Mouse (Mus musculus) heart, postnatal 0 days (tissue): ENCODE data around the gene Pik3c2b. TPM values are rescaled to one million over a fixed set of nuclear protein-coding genes. Genes with fewer than 3 reads are reported as not detected.
"Not testable (repeated sequence)": the region's sequence is repeated elsewhere in the genome, so short reads cannot be mapped to it uniquely, and the experiment has no call there.

Source experiments
- ATAC-seq: fragments of 200-750 bp; cut with Nextera tagmentation; 2 replicates; pipeline ENCODE4 v1.8.0; 2017; ENCODE audit warnings: low read depth, moderate number of reproducible peaks, moderate library complexity; ENCODE audit not compliant: insufficient read depth
- DNase-seq: peaks from one replicate; pipeline ENCODE4 v3.0.0-alpha.2; 2016; ENCODE audit warnings: low spot score
- H3K27ac ChIP-seq: fragments of 300-500 bp; sonication (generic); 2 replicates; pipeline ENCODE4 v1.5.1; 2014; ENCODE audit warnings: low read depth, mild to moderate bottlenecking
- H3K27me3 ChIP-seq: fragments of 300-500 bp; sonication (generic); 2 replicates; pipeline ENCODE4 v1.6.1; 2014; ENCODE audit warnings: low read length, mixed read lengths; ENCODE audit not compliant: control insufficient read depth, insufficient read depth
- H3K36me3 ChIP-seq: fragments of 300-500 bp; sonication (generic); replicated peaks from 2 replicates; pipeline ENCODE4 v1.6.1; 2014; ENCODE audit warnings: low read length, mixed read lengths; ENCODE audit not compliant: control insufficient read depth, insufficient read depth
- H3K4me1 ChIP-seq: fragments of 300-500 bp; sonication (generic); 2 replicates; pipeline ENCODE4 v1.6.1; 2014; ENCODE audit warnings: antibody characterized with exemption; ENCODE audit not compliant: control insufficient read depth, insufficient read depth
- H3K4me2 ChIP-seq: fragments of 300-500 bp; sonication (generic); 2 replicates; pipeline ENCODE4 v1.6.1; 2014; ENCODE audit warnings: low read depth, mild to moderate bottlenecking, low read length, moderate library complexity
- H3K4me3 ChIP-seq: fragments of 300-500 bp; sonication (generic); 2 replicates; pipeline ENCODE4 v1.5.1; 2014; ENCODE audit warnings: low read depth, low read length
- H3K9ac ChIP-seq: fragments of 300-500 bp; sonication (generic); replicated peaks from 2 replicates; pipeline ENCODE4 v1.6.1; 2014; ENCODE audit warnings: low read depth, low read length, mixed read lengths
- H3K9me3 ChIP-seq: fragments of 300-500 bp; sonication (generic); replicated peaks from 2 replicates; pipeline ENCODE4 v1.6.1; 2016; ENCODE audit warnings: low read length; ENCODE audit not compliant: control insufficient read depth
- CTCF ChIP-seq: IDR thresholded peaks from 2 replicates; pipeline ENCODE4 v1.5.1; 2016; ENCODE audit warnings: antibody characterized with exemption, control low read depth, low read depth
- EP300 ChIP-seq: IDR thresholded peaks from 2 replicates; pipeline ENCODE4 v1.6.1; 2016; ENCODE audit warnings: antibody characterized with exemption, low read depth
- WGBS: fragments of 180-500 bp; shearing (Covaris S2); extraction: QIAGEN DNeasy Blood & Tissue Kit; methylation state at CpG from one replicate; pipeline ENCODE4 v1.1.7; 2014; 5-methylcytosine and 5-hydroxymethylcytosine counted together
- polyA plus RNA-seq: library from polyadenylated mRNA; unstranded; fragments of >200 nt; fragmentation: Nextera tagmentation; extraction: Ambion mirVana; gene quantifications from 2 replicates; pipeline ENCODE4 v1.2.1, GENCODE M21; 2015
- total RNA-seq: library from RNA; depleted of rRNA; stranded (reverse); fragments of >200 nt; gene quantifications from 2 replicates; pipeline ENCODE4 v1.2.3, GENCODE M21; 2014; ENCODE audit warnings: low replicate concordance

Pik3c2b gene
- total and polyA plus RNA-seq, 2 experiments from 2014 or later, result 7.8 to 16.3 TPM

DNA sequence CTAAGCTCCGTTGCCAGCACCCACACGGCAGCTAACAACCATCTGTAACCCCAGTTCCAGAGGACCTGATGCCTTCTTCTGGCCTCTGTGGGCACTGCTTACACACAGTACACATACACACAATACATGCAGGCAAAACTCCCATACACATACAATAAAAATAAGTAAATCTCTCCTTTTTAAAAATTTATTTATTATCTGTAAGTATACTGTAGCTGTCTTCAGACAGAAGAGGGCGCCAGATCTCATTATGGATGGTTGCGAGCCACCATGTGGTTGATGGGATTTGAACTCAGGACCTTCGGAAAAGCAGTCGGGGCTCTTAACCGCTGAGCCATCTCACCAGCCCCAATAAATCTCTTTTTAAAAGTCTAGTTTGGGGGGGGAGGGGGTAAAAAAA is 24.1 kb upstream of the Pik3c2b start:
- H3K27me3 ChIP-seq, result no peaks in the 10 kb centered on the region
- H3K4me2 ChIP-seq, result no peak overlapping the region
- WGBS, result 94% methylated on average over 7 of the region's 7 CpGs
- peaks cover 20% of the 10 kb centered on the region for H3K36me3 ChIP-seq
- TF ChIP-seq CTCF (no peak), EP300 (no peak)
- no peaks in the 10 kb centered on the region for H3K9me3 ChIP-seq
- H3K9ac ChIP-seq, result no peak overlapping the region
- DNase-seq (no peak), ATAC-seq (no peak)
- peaks cover 7% of the 10 kb centered on the region; the same call in 1 of the 2 replicates for H3K4me1 ChIP-seq
- H3K4me3 ChIP-seq, result no peak overlapping the region
- H3K27ac ChIP-seq, result no peak overlapping the region

DNA sequence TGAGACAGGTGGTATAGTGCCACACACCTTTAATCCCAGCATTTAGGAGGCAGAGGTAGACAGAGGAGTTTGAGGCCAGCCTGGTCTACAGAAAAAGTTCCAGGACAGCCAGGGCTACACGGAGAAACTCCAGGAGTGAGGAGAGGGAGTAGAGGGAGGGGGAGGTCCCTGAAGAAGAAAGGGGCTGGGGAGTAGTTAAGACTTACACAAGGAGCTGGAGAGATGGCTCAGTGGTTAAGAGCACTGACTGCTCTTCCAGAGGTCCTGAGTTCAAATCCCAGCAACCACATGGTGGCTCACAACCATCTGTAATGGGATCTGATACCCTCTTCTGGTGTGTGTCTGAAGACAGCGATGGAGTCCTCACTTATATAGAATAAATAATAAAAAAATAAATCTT is 23.5 kb upstream of the Pik3c2b start:
- not testable (repeated sequence) for H3K27ac ChIP-seq, ATAC-seq, DNase-seq, H3K27me3 ChIP-seq, H3K9ac ChIP-seq, H3K4me1 ChIP-seq, H3K4me2 ChIP-seq, H3K4me3 ChIP-seq, H3K9me3 ChIP-seq
- WGBS, result 93% methylated on average over 2 of the region's 2 CpGs
- H3K36me3 ChIP-seq, result peaks cover 16% of the 10 kb centered on the region

DNA sequence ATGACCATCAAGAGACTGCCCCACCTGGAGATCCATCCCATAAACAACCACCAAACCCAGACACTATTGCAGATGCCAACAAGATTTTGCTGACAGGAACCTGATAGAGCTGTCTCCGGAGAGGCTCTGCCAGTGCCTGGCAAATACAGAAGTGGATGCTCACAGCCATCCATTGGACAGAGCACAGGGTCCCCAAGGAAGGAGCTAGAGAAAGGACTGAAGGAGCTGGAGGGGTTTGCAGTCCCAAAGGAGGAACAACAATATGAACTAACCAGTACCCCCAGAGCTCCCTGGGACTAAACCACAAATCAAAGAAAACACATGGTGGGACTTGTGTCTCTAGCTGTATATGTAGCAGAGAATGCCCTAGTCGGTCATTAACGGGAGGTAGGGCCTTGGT is 21.7 kb upstream of the Pik3c2b start:
- H3K4me1 ChIP-seq, ATAC-seq, DNase-seq, H3K9me3 ChIP-seq, H3K36me3 ChIP-seq, H3K27ac ChIP-seq, H3K9ac ChIP-seq, H3K27me3 ChIP-seq: not testable (repeated sequence)
- WGBS, result 83% methylated on average over 3 of the region's 3 CpGs
- H3K4me2 ChIP-seq, result peak overlapping the region; percentile 72; the same call in 1 of the 2 replicates
- H3K4me3 ChIP-seq, result 0 out of 2 replicates have a peak overlapping the region, but pooled peaks have one; percentile 95

DNA sequence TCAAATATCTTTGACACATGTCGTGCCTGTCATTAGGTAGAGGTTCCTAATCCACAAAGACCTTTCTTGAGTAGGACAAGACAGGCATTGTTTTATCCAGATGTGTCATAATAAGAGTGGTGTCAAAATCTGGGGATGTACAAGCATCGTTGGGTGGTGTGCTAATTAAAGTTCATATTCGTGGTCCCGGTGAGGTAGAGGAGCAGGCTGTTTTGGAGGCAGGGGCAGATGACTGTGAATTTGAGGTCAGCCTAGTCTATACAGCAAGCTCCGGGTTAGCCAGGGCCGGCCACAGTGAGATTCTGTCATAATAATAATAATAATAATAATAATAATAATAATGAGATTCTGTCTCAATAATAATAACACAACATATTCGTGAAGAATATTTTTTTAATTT is 21.0 kb upstream of the Pik3c2b start:
- DNase-seq (no peak), ATAC-seq (no peak)
- Histone ChIP-seq H3K9me3 (no peaks in the 10 kb centered on the region), H3K4me1 (peaks cover 7% of the 10 kb centered on the region; the same call in 1 of the 2 replicates), H3K9ac (peak overlapping the region; percentile 96), H3K36me3 (no peaks in the 10 kb centered on the region), H3K27me3 (no peaks in the 10 kb centered on the region), H3K4me3 (peak overlapping the region; percentile 95), H3K4me2 (peak overlapping the region; percentile 72), H3K27ac (peak overlapping the region; percentile 92)
- TF ChIP-seq EP300 (no peak), CTCF (no peak)
- 25% methylated on average over 7 of the region's 7 CpGs for WGBS

DNA sequence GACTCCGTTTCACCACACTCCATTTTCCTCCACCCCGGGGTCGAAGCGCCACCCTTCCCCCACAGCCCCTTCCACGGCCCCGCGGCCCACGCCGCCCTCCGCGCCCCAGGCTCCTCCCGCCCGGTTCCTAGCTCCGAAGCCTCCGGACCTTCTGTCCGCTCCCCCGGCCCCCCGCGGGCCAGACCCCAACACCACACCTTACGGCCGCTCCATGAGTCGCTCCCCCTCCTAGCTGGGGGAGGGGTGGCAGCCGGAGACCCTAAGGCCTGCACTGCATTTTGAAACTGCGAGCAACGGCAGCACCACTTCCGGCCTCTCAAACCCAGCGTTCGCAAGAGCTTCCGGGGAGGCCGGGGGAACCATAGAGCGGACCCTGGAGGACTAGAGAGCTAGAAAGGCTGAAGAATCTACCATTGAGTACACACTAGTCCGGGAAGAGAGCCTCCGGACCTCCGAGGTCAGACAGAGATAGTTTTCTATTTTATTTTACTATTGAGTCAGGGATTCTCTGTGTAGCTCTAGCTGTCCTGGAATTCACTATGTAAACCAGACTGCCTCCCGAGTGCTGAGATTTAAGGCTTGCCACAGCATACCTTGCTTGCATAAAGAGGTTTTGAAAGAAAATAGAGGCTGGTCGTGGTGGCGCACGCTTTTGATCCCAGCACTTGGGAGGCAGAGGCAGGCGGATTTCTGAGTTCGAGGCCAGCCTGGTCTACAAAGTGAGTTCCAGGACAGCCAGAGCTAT is 20.2 kb upstream of the Pik3c2b start:
- peak overlapping the region; percentile 96 for H3K9ac ChIP-seq
- TF ChIP-seq CTCF (no peak), EP300 (peak; percentile 48; the same call in 1 of the 2 replicates)
- DNase-seq, result peak; percentile 96
- H3K27ac ChIP-seq, result peak overlapping the region; percentile 92
- WGBS, result under 1% methylated on average over 40 of the region's 40 CpGs
- ATAC-seq, result peak; percentile 97
- H3K4me2 ChIP-seq, result peak overlapping the region; percentile 72
- no peaks in the 10 kb centered on the region for H3K9me3 ChIP-seq
- peaks cover 7% of the 10 kb centered on the region; the same call in 1 of the 2 replicates for H3K4me1 ChIP-seq
- H3K36me3 ChIP-seq, result no peaks in the 10 kb centered on the region
- H3K4me3 ChIP-seq, result peak overlapping the region; percentile 95
- H3K27me3 ChIP-seq, result no peaks in the 10 kb centered on the region

DNA sequence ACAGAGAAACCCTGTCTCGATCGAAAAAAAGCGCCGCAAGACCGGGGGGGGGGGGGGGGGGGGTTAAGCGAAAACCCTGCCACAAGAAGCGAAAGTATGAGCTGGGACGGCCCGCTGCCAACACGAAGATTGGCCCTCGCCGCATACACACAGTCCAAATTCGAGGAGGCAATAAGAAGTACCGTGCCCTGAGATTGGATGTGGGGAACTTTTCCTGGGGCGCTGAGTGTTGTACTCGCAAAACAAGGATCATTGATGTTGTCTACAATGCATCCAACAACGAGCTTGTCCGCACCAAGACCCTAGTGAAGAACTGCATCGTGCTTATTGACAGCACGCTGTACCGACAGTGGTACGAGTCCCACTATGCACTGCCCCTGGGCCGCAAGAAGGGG is 19.7 kb upstream of the Pik3c2b start:
- H3K27me3 ChIP-seq, H3K36me3 ChIP-seq, H3K4me1 ChIP-seq, ATAC-seq, H3K9me3 ChIP-seq, DNase-seq: not testable (repeated sequence)
- WGBS, result 21% methylated on average over 22 of the region's 23 CpGs
- Histone ChIP-seq H3K4me3 (peak overlapping the region; percentile 95), H3K27ac (peak overlapping the region; percentile 92), H3K4me2 (peak overlapping the region; percentile 72), H3K9ac (peak overlapping the region; percentile 96; the same call in 1 of the 2 replicates)
